Mouse (Mus musculus) liver, adult 2 months (tissue): ENCODE measurements around the gene Phf2.

Experiments used
- CTCF ChIP-seq: fragments of 200-500 bp; IDR thresholded peaks from 2 replicates; pipeline ENCODE4 v1.5.1; 2011; ENCODE audit warnings: low read depth, low read length, control low read depth
- POLR2A ChIP-seq: fragments of 200-500 bp; IDR thresholded peaks from 2 replicates; pipeline ENCODE4 v1.6.1; 2011; ENCODE audit warnings: low read length, control low read depth; ENCODE audit not compliant: insufficient read depth; ENCODE audit errors: extremely low read depth

DNA sequence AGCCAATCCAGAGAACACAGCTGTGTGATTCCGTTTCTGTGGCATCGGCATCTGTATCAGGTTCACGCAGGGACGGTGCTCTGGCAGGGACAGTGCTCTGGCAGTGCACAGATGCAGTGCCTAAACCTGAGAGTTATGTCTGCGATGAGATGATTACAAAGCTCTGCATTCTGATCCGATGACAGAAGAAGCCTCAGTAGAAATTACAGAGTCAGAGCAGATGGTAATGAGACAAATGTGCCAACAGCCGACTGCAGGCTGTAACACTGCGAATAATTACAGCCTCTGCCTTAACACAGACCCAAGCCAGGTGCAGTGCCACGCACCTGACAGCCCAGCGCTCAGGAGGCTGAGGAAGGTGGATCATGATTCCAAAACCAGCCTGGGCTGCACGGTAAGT is 102.8 kb downstream of the Phf2 start:
- TF ChIP-seq CTCF (no peak), POLR2A (no peak)
